Comparison of ENCODE assay signal across 17 mouse cellular contexts in the genomic region with DNA sequence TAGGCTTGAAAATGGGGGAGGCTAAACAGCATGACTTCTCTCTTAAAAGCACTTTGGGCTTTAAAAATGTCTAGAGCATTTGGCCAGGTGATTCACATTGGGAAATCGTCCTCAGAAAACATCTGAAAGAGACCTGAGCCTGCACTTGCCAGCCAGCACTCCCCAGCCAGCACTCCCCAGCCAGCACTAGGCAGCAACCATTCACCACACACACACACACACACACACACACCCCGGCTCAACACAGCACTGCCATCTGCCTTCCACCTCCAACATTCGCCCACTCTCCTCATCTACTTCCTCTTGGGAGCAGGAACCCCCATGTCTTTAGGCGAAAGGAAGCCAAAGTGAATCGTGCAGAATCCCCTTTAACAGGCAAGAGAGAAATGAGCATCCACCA.
DNase-seq lines count a peak whose midpoint lies in the region; ATAC-seq lines count a peak whose summit lies in the region.
"Had no signal": no experiment of that assay in that cellular context is flagged by ENCODE, and none has a peak within 500 bp of the region (broad histone marks: within the 10 kb centered on the region; RNA-seq: fewer than 3 reads in every experiment).

No protein-coding gene starts in this region.

- peak; percentile 60 for ATAC-seq in common myeloid progenitor, adult 5-6 weeks (replicated peaks; ENCODE audit: low read depth, poor library complexity, severe bottlenecking)
- ATAC-seq in megakaryocyte progenitor cell, adult 5-6 weeks (replicated peaks; ENCODE audit: poor library complexity) = peak; percentile 63
- no peak for ATAC-seq in megakaryocyte-erythroid progenitor cell, adult 5-6 weeks (replicated peaks; ENCODE audit: low FRiP score, low TSS enrichment, poor library complexity, severe bottlenecking)
- no peak for ATAC-seq in intestine, embryonic 16.5 days

- DNase-seq in frontal cortex, adult 2 months (ENCODE audit: extremely low spot score in 1 of 2, low spot score in 1 of 2) = peak; percentile 58 to 77
- DNase-seq in layer of hippocampus, postnatal 14 days (ENCODE audit: low spot score in 2 of 2) = peak; percentile 42 to 60
- no peak for DNase-seq in adrenal gland, postnatal 25 days
- no peak for DNase-seq in gastrocnemius, postnatal 36 days
- DNase-seq: cerebellum, postnatal 36 days; heart, adult 18-20 months; heart, postnatal 14 days; liver, embryonic 13.5 days; thymus, postnatal 4 days had no signal

- no peak overlapping the region for H3K4me3 ChIP-seq in intestine, embryonic 16.5 days (ENCODE audit: low read length)
- H3K4me3 ChIP-seq: embryonic facial prominence, embryonic 12.5 days; kidney, embryonic 15.5 days; limb, embryonic 10.5 days; liver, embryonic 13.5 days; neural tube, embryonic 12.5 days had no signal

- no peak overlapping the region for H3K27ac ChIP-seq in intestine, embryonic 16.5 days (ENCODE audit: low read length)
- H3K27ac ChIP-seq: embryonic facial prominence, embryonic 12.5 days; kidney, embryonic 15.5 days; limb, embryonic 10.5 days; liver, embryonic 13.5 days; neural tube, embryonic 12.5 days had no signal

- WGBS in intestine, embryonic 16.5 days = 81% methylated on average over 5 of the region's 5 CpGs

- no peaks in the 10 kb centered on the region for H3K27me3 ChIP-seq in intestine, embryonic 16.5 days (replicated peaks; ENCODE audit: control insufficient read depth, insufficient read depth, low read length)
- H3K27me3 ChIP-seq: embryonic facial prominence, embryonic 12.5 days; kidney, embryonic 15.5 days; liver, embryonic 13.5 days; neural tube, embryonic 12.5 days had no signal

- no peaks in the 10 kb centered on the region for H3K9me3 ChIP-seq in intestine, embryonic 16.5 days (ENCODE audit: control insufficient read depth, low read length)
- H3K9me3 ChIP-seq: embryonic facial prominence, embryonic 12.5 days; kidney, embryonic 15.5 days; limb, embryonic 10.5 days; liver, embryonic 13.5 days; neural tube, embryonic 12.5 days had no signal

- no peaks in the 10 kb centered on the region for H3K36me3 ChIP-seq in intestine, embryonic 16.5 days (ENCODE audit: control insufficient read depth, insufficient read depth, low read length)
- H3K36me3 ChIP-seq: embryonic facial prominence, embryonic 12.5 days; kidney, embryonic 15.5 days; limb, embryonic 10.5 days; liver, embryonic 13.5 days; neural tube, embryonic 12.5 days had no signal

- H3K9ac ChIP-seq in intestine, embryonic 16.5 days (ENCODE audit: low read depth, low read length) = no peak overlapping the region
- H3K9ac ChIP-seq: embryonic facial prominence, embryonic 12.5 days; kidney, embryonic 15.5 days; liver, embryonic 13.5 days; neural tube, embryonic 12.5 days had no signal

- no peaks in the 10 kb centered on the region for H3K4me1 ChIP-seq in intestine, embryonic 16.5 days (ENCODE audit: control insufficient read depth, insufficient read depth, low read length)
- H3K4me1 ChIP-seq: embryonic facial prominence, embryonic 12.5 days; liver, embryonic 13.5 days; neural tube, embryonic 12.5 days had no signal

- intact Hi-C loops in gastrocnemius, postnatal 36 days (cut with DNase I) = no loop called here

- no peak overlapping the region for H3K4me2 ChIP-seq in intestine, embryonic 16.5 days (ENCODE audit: low read depth, low read length)
- H3K4me2 ChIP-seq: embryonic facial prominence, embryonic 12.5 days; kidney, embryonic 15.5 days; liver, embryonic 13.5 days; neural tube, embryonic 12.5 days had no signal

Comparison
In these comparisons a context has a peak if more than half of its experiments do, and no peak if none do; other contexts are left out.
1. ATAC-seq: peak in common myeloid progenitor, adult 5-6 weeks (single experiment) and megakaryocyte progenitor cell, adult 5-6 weeks (single experiment); none in megakaryocyte-erythroid progenitor cell, adult 5-6 weeks (single experiment) and intestine, embryonic 16.5 days (single experiment).
2. DNase-seq: peak in frontal cortex, adult 2 months (2 of 2) and layer of hippocampus, postnatal 14 days (2 of 2); none in adrenal gland, postnatal 25 days (single experiment) and gastrocnemius, postnatal 36 days (0 of 2).